ENCODE assay signal across 8 mouse cellular contexts in the genomic region with DNA sequence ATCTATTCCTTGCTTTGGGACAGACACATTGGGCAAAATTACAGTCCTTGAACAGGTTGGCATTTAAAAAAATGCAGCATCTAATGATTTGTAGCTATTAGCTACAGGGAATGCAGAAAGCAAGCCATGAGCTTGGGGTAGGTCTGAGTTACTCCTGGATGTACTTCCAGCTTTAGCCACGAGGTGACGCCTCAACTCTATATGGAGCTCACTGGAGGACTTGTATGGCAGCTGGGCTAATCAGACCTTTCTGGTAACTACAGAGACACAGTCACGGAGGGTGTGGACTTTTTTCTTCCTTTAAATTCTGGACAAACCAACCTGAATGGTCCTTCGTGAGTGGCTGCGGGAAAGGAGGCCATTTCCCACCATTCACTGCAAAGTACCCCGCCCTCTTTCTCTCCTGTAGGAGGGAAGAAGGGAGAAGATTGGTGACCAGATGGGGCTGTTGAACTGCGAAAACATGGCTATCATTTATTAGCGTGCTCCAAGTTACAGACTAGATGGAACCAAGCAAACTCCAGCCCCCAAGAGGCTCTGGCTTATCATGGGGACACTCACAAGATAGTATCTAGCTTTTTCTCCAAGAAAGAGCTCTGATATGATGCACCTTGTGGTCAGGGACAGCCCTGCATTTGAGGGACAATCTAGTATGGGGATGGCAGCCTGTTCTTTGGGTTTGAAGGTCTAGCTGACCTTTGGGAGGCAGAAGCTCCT. TPM values are rescaled to one million over a fixed set of nuclear protein-coding genes. Genes with fewer than 3 reads are reported as not detected.
DNase-seq lines count a peak whose midpoint lies in the region; ATAC-seq and TF ChIP-seq lines count a peak whose summit lies in the region.

No protein-coding gene starts in this region.

- H3K4me2 ChIP-seq in embryonic facial prominence, embryonic 13.5 days = peak overlapping the region; percentile 48
- H3K4me2 ChIP-seq in stomach, embryonic 14.5 days (replicated peaks; ENCODE audit: low read depth, low read length) = peak overlapping the region; percentile 30

- no peak for ATAC-seq in embryonic facial prominence, embryonic 13.5 days (ENCODE audit: insufficient number of reproducible peaks, insufficient read depth, low FRiP score, low TSS enrichment, low read depth)
- peak; percentile 74; the same call in 1 of the 2 replicates for ATAC-seq in stomach, embryonic 14.5 days (ENCODE audit: insufficient number of reproducible peaks, insufficient read depth, low FRiP score, low read depth)

- no peak for TF ChIP-seq POLR2A in kidney, adult 2 months (IDR thresholded peaks at IDR 0.05; ENCODE audit: low read depth, low read length)

- H3K9me3 ChIP-seq in embryonic facial prominence, embryonic 13.5 days = no peaks in the 10 kb centered on the region
- no peaks in the 10 kb centered on the region for H3K9me3 ChIP-seq in limb, embryonic 10.5 days (replicated peaks)
- H3K9me3 ChIP-seq in stomach, embryonic 14.5 days (ENCODE audit: control insufficient read depth, low read depth, low read length) = no peaks in the 10 kb centered on the region

- no peaks in the 10 kb centered on the region for H3K36me3 ChIP-seq in embryonic facial prominence, embryonic 13.5 days
- H3K36me3 ChIP-seq in kidney, adult 2 months (ENCODE audit: control insufficient read depth, insufficient read depth, low read length) = no peaks in the 10 kb centered on the region
- no peaks in the 10 kb centered on the region for H3K36me3 ChIP-seq in limb, embryonic 10.5 days
- H3K36me3 ChIP-seq in stomach, embryonic 14.5 days (ENCODE audit: control insufficient read depth, insufficient read depth, low read length) = no peaks in the 10 kb centered on the region

- peak; percentile 95 for DNase-seq in 3T3-L1 (ENCODE audit: low read depth, low spot score)
- DNase-seq in adrenal gland, postnatal 36 days = peak; percentile 84 to 86
- DNase-seq in heart, adult 8-10 months (ENCODE audit: low spot score) = peak; percentile 74
- DNase-seq in kidney, adult 2 months = peak; percentile 72
- peak; percentile 80 for DNase-seq in limb, embryonic 10.5 days (ENCODE audit: low spot score)
- DNase-seq in naive thymus-derived CD4-positive, alpha-beta T cell, adult 2 months (ENCODE audit: low read depth) = peak; percentile 82

- TF ChIP-seq CTCF in kidney, adult 2 months (conservative IDR thresholded peaks at IDR 0.05; ENCODE audit: insufficient read depth, insufficient read length, low read depth, low read length) = peak; percentile 94

- no peak overlapping the region for H3K4me3 ChIP-seq in embryonic facial prominence, embryonic 13.5 days
- H3K4me3 ChIP-seq in kidney, adult 2 months (ENCODE audit: insufficient read depth, low read depth, low read length) = no peak overlapping the region
- H3K4me3 ChIP-seq in limb, embryonic 10.5 days = no peak overlapping the region
- H3K4me3 ChIP-seq in stomach, embryonic 14.5 days (ENCODE audit: low read depth, low read length) = no peak overlapping the region

- 23% methylated on average over 8 of the region's 8 CpGs for WGBS in embryonic facial prominence, embryonic 13.5 days
- WGBS in kidney, adult 2 months = 16% methylated on average over 8 of the region's 8 CpGs
- WGBS in limb, embryonic 10.5 days = 27% methylated on average over 8 of the region's 8 CpGs
- 22% methylated on average over 8 of the region's 8 CpGs for WGBS in stomach, embryonic 14.5 days

- no peaks in the 10 kb centered on the region; the same call in 1 of the 2 replicates for H3K4me1 ChIP-seq in embryonic facial prominence, embryonic 13.5 days
- H3K4me1 ChIP-seq in kidney, adult 2 months (ENCODE audit: control insufficient read depth, insufficient read depth, low read length) = no peaks in the 10 kb centered on the region
- H3K4me1 ChIP-seq in limb, embryonic 10.5 days = no peaks in the 10 kb centered on the region
- H3K4me1 ChIP-seq in stomach, embryonic 14.5 days (ENCODE audit: control insufficient read depth, insufficient read depth, low read length) = no peaks in the 10 kb centered on the region

- no peak overlapping the region for H3K27ac ChIP-seq in embryonic facial prominence, embryonic 13.5 days
- H3K27ac ChIP-seq in kidney, adult 2 months (ENCODE audit: insufficient read depth, low read depth, low read length) = no peak overlapping the region
- H3K27ac ChIP-seq in limb, embryonic 10.5 days = no peak overlapping the region
- no peak overlapping the region for H3K27ac ChIP-seq in stomach, embryonic 14.5 days (ENCODE audit: low read length)

- peaks cover 16% of the 10 kb centered on the region for H3K27me3 ChIP-seq in embryonic facial prominence, embryonic 13.5 days
- H3K27me3 ChIP-seq in kidney, adult 2 months (replicated peaks; ENCODE audit: control insufficient read depth, insufficient read depth, low read length) = no peaks in the 10 kb centered on the region
- no peaks in the 10 kb centered on the region for H3K27me3 ChIP-seq in limb, embryonic 10.5 days (ENCODE audit: low read depth, poor library complexity, severe bottlenecking)
- H3K27me3 ChIP-seq in stomach, embryonic 14.5 days (ENCODE audit: control insufficient read depth, insufficient read depth, low read length) = no peaks in the 10 kb centered on the region

- no peak overlapping the region for H3K9ac ChIP-seq in embryonic facial prominence, embryonic 13.5 days
- H3K9ac ChIP-seq in stomach, embryonic 14.5 days (replicated peaks; ENCODE audit: low read depth, low read length) = no peak overlapping the region

RNA-seq across cellular contexts. Expression of gene 1810046K07Rik, which starts 6.7 kb away (rescaled TPM):
- total RNA-seq in adrenal gland, postnatal 36 days (2021) = not detected
- not detected in 2 replicates for polyA plus RNA-seq in embryonic facial prominence, embryonic 13.5 days (2015; fragmentation: Nextera tagmentation; extraction: Ambion mirVana)
- total RNA-seq in heart, adult 8-10 months (2022) = not detected
- polyA plus RNA-seq in kidney, adult 2 months (2012; rRNA removed) = 0.14 and 0.39 TPM in 2 replicates
- polyA plus RNA-seq in limb, embryonic 10.5 days (2016; fragmentation: Nextera tagmentation; extraction: Ambion mirVana) = not detected in 2 replicates
- polyA plus RNA-seq in stomach, embryonic 14.5 days (2014; fragmentation: Nextera tagmentation; extraction: Ambion mirVana) = 0.64 and 1.00 TPM in 2 replicates

RNA-seq across cellular contexts. Expression of gene Colca2, which starts 57.1 kb away (rescaled TPM):
- total RNA-seq in adrenal gland, postnatal 36 days (2021) = 1 to 10 TPM; 3.1 to 3.3 TPM
- polyA plus RNA-seq in embryonic facial prominence, embryonic 13.5 days (2015; fragmentation: Nextera tagmentation; extraction: Ambion mirVana) = 3.3 and 3.7 TPM in 2 replicates
- 1 to 10 TPM in 3 of 4 experiments, under 1 TPM in 1; 0.92 to 1.9 (median 1.4) TPM for total RNA-seq in heart, adult 8-10 months (2022)
- 1.9 and 2.5 TPM in 2 replicates for polyA plus RNA-seq in kidney, adult 2 months (2012; rRNA removed)
- 1.6 and 2.2 TPM in 2 replicates for polyA plus RNA-seq in limb, embryonic 10.5 days (2016; fragmentation: Nextera tagmentation; extraction: Ambion mirVana)
- 7.3 and 8.3 TPM in 2 replicates for polyA plus RNA-seq in stomach, embryonic 14.5 days (2014; fragmentation: Nextera tagmentation; extraction: Ambion mirVana)
